Mouse (Mus musculus): ENCODE results near the gene Ttc9c.
"Not testable (repeated sequence)": the region's sequence is repeated elsewhere in the genome, so short reads cannot be mapped to it uniquely, and the experiment has no call there.

Gene Ttc9c

DNA sequence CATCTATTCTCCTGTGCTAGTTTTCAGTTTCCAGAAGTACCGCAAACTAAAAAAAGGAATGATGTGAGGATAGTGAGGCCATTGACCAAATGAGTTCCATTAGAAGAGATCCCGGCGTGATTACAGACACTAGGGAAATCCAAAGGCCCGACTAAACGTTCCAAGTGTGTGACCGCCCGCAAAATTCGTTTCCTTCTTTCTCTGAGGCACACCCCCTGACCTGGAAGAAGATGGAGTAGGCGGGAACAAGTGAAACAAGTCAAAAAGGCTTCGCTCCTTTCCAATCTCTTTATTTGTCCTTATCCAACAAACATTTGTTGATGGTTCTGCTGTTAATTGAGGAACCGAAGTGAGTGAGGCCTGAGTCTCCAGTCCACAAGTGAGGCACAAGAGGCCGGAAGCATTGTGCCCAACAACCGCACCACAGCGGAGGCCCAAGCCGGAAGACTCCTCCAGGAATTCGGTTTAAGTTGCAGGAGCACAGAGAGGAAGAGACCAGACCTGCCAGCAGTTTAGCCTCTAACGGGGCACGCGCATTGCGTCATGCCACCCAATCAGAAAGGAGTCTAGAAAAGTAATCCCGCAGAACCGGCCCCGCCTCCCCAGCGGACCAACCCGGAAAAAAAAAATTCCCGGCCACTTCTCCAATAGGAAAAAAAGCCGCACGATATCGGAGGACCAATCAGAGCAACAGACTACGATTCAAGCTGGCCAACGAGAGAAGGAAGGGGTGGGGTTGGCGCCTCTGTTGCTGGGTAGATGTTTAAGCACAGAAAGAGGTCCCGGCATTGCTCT lies at the start of gene Ttc9c:
Ttc9c (minus strand) TSS at position 533 of the 795 bp plus-strand sequence.
- DNase-seq (ENCODE audit: low spot score in 2 of 2), result peak; percentile 96 to 99

DNA sequence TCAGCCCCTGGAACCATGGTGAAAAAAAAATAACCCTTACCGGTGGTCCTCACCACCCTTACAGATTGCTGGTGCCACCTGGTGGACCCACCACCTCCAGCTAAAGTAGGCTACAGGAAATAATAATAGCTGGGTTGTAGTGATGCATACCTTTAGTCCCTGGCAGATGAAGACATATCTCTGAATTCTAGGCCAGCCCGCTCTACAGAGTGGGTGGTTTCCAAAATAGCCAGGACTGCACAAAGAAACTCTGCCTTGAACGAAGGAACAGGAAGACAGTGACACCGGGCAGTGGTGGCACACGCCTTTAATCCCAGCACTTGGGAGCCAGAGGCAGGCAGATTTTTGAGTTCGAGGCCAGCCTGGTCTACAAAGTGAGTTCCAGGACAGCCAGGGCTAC lies 45.1 kb upstream of the Ttc9c start:
- DNase-seq (ENCODE audit: low spot score in 2 of 2), result no peak

DNA sequence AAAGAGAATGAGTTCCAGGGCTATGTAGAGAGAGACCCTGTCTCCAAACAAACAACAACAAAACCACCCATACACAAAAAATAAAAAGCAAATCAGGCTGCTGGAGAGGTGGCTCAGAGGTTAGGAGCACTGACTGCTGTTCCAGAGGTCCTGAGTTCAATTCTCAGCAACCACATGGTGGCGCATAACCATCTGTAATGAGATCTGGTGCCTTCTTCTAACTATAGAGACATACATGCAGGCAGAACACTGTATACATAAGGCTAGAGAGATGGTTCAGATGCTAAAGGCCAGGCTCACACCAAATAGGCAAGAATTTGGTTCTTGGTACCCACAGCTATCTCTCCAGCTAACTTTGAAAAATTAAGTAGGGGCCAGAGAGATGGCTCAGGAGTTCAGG lies 39.9 kb upstream of the Ttc9c start:
- DNase-seq (ENCODE audit: low spot score in 2 of 2), result no peak

DNA sequence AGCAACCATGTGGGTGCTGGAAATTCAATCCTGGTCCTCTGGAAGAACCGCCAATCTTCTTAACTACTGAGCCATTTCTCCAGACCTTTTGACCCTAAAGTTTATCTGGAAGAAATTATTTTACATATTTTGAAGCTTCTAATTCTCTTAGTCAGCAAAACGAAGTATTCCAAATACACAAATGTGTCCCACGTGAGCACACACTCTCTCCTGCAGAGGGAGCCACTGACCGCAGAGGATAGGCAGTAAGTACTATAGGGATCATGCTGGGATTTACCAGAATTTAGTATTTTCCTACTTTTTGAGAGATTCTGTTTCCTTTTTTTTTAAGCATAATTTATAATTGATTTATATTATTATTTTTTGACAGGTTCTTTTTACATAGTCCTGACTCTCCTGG lies 38.6 kb upstream of the Ttc9c start:
- DNase-seq (ENCODE audit: low spot score in 2 of 2), result no peak

DNA sequence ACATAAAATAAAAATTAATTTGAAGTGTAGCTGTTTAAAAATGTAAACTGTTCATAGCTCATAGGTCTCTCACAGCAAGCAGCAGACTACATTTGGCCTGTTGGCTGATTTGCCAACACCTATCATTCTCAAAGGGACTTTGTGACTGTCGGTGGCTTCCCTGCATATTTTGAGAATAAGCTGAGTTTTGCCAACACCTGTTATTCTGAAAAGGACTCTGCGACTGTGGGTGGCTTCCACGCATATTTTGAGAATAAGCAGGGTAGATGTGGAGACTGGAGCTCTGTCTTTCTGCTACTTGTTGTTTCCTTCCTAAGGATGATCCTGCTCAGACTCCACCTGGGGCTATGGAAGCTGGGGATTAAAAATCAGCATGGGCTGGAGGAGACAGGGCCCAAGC lies 34.0 kb upstream of the Ttc9c start:
- DNase-seq (ENCODE audit: low spot score in 2 of 2), result no peak

DNA sequence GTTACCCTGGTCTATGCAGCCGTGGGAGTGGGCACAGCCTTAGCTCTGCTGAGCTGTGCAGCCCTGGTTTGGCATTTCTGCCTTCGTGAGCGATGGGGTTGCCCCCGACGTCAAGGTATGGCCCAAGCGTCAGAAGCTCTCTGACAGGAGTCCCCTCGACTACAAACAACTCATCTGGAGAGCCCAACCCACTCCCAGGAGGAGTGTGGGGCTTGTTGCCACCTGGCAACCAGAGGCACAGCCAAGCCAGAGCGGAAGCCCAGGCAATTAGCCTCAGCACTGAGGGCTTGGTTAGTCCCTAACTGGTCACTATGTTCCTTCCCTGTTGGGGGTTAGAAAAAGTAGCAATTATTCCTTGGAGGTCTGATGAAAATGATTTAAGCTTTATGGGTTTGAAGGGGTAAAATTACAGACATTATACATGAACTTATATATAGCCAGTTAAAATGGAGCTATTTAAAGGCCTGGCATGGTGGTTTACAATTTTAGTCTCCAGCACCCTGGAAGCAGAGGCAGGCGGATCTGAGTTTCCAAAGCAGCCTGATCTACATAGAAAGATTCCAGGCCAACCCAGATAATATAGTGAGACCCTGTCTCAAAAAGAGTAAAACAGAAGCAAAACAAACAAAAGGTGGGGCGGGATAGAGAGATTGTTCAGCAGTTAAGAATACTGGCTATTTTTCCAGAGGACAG lies 33.2 kb upstream of the Ttc9c start:
- DNase-seq (ENCODE audit: low spot score in 2 of 2), result no peak

DNA sequence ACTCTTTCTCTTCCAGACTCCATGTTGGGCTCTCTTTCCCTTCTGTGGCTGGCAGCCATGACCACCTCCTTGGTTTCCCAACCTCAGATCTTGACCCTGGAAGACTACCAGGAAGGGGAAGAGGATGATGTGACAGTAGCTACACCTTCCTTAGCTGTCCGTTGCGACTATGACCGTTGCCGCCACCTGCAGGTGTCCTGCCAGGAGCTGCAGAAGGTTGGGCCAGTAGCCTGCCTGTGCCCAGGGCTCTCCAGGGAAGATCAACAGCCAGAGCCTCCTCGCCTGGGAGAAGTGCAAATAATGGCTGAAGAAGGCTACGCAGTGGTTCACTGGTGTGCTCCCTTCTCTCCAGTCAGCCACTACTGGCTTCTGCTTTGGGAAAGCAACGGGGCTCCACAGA lies 32.5 kb upstream of the Ttc9c start:
- no peak for DNase-seq (ENCODE audit: low spot score in 2 of 2)

DNA sequence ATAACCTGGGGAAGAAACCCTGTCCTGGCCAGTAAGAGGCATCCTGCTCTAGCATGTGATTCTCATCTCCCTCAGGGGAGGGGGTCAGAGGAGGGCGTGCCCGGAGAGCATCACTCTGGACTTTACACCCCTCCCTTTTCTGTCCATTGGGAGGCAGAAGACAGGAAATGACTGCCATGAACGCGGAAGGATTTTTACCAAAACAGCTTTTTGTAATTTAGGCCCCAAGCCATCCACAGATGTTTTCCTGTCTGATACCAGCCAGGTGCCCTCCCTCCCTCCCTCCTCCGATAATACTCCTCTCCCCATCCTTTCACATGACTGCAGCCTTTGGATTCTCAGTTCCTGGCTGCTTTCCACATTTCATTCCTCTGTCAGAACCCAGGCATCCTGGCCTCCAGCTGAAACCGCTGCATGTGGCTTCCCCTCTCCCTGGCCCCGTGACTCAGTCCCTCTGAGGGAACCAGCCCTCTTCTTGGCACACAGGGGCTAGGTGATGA lies 31.3 kb upstream of the Ttc9c start, which contains the start of gene Lrrn4cl:
Lrrn4cl (plus strand) TSS at position 367 of the 500 bp plus-strand sequence.
- no peak for DNase-seq (ENCODE audit: low spot score in 2 of 2)

DNA sequence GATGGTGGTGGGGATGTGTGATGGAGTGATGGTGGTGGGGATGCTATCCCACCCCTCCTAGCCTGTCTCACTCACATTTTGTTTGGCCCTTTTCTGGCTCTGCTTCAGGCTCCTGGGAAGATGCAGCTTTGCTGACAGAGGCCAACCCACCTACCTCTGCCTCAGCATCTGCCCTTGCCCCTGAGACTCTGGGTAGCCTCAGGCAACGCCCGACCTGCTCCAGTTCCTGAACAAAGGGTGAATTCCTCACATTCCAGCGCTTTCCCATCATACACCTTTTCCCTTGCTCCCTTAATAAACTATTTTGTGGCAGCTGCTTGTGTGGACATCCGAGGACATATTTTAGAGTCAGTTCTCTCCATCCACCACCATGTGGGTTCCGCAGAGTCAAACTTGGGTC lies 29.2 kb upstream of the Ttc9c start:
- no peak for DNase-seq (ENCODE audit: low spot score in 2 of 2)

DNA sequence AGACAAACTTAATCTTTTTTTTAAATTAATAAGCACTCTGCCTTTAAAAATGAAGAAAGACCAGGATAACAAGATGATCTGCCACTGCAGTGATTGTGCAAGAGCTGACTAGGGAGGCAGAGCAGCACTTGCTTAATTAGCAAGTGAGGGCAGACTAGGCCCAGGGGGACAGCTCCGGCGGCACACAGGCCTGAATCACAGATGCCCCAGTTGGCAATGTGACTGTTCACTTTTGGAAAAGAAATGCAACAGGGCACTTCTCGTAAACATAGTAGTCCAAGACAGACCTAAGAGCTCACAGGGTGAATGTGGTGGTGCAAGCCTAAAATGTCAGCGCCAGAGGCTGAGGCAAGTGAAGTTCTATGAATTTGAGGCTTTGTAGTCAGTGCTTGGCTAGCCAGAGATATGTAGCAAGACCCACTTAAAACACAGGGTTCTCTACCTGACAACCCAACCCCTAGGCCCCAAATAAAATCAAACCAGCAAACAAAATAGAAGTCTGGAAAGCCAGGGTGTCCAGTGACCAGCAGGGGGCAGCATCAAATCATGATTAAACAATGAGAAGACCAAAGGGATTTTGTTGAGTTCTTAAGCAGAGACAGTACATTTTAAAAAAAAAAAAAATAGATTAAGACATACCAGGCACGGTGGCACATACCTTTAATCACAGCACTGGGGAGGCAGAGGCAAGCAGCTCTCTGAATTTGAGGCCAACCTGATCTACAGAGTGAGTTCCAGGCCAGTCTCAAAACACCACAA lies 25.4 kb upstream of the Ttc9c start:
- DNase-seq (ENCODE audit: low spot score in 2 of 2), result peak in 1 of 2 experiments; percentile 82

DNA sequence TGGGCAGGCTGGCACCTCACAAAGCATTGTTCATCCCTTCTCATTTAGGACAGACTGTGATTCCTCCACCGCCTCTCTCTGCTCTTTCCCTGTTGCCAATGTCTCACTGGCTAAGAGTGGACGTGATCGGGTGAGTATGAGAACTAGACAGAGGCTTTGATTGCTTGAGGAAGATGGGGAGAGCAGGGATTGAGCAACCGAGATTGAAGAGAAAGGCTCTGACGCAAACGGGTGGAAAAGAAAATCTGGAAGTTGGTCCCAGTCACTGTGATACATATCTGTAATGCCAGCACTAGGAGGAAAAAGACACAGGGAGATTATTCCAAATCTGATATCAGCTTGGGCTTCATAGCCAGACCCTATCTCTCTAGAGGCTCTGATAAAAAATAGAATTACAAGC lies 23.8 kb upstream of the Ttc9c start:
- DNase-seq (ENCODE audit: low spot score in 2 of 2), result no peak

DNA sequence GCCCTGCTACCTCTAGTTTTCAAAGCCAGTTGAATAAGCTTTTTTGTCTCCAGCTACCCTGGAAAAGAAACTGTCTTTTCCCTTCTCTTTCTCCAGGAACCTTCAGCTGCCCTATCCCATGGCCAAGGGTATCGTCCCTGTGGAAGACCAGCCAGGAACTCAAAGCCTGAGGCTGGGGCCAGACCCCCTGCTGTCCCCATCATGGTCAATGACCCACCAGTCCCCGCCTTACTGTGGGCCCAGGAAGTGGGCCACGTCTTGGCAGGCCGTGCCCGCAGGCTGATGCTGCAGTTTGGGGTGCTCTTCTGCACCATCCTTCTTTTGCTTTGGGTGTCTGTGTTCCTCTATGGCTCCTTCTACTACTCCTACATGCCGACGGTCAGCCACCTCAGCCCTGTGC lies 21.9 kb upstream of the Ttc9c start:
- no peak for DNase-seq (ENCODE audit: low spot score in 2 of 2)

DNA sequence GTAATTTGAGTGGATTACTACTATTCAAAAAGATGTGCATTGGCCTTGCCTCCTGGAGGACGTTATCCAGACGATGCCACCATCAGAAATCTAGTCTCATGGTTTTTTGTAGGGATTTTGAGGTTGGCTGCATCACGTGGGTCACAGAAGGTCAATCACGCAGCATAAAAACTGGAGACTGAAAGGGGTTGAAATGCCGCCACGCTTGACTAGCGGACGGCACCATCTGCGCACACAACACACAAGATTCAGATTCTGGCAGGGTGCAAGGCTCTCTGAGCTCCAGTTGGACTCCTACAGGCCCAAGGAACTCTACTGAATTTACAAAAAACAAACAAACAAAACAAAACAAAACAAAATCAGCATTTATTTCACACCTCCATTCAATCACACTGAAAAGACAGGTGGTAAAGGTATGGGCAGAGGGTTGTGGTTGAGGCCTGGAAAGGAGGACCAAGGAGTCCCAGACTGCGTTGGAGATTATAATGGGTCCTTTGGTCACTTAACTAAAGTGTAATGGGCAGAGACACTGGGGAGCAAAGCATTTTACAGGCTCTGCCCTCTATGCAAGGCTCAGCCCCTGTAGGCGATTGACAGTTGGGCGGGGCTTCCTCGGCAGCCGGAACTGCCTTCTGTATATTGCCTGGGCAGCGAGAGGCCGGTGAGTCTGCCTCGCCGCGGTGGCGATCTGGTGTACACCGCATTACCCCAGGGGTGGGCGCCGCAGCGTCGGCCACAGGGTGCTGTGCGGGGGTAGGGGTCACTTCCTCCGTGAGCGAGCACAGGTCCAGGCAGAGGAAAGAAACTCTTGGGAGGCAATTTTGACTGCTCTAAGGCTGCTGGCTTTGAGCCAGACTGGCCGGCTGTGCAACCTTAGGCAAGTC lies 21.0 kb upstream of the Ttc9c start:
- peak in 1 of 2 experiments; percentile 76 for DNase-seq (ENCODE audit: low spot score in 2 of 2)

DNA sequence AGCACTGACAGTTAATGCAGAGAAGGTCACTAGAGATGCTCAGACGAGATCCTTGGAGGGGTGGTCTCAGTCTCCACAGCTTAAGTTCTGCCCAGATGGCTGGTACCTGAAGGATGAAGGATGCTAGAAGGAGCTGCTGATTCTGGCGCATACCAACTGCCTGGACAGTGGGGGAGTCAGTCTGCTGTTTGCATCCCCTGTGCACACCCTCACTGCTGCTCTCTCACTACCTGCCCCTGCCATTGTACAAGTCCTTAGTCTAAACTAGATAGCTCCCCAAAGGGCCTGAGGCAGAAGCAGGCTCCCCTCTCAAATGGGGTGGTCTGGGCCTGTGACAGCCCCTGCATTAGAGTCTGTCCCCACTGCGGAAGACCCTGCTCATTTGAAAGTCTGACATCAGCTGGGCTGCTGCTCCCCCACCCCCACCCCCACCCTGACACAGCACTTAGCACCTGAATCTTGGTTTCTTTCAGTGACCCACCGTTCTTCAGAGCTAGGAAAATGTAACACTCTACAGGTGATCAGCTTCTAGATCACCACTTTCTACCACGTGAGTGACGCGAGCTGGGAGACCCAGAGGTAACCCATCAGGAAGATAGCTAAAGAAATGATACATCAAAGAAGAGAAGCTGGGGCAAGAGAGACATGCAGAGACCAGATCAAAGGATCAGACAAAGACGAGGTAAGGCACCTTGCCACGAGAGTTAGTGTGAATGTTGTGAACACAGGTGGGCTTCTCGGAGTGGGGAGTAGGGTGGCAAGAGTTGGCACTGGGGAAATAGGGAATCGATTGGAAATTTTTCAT lies 20.2 kb upstream of the Ttc9c start, which contains the start of gene Gng3:
Gng3 (minus strand) TSS at position 92 of the 805 bp plus-strand sequence.
- peak; percentile 85 to 93 for DNase-seq (ENCODE audit: low spot score in 2 of 2)

DNA sequence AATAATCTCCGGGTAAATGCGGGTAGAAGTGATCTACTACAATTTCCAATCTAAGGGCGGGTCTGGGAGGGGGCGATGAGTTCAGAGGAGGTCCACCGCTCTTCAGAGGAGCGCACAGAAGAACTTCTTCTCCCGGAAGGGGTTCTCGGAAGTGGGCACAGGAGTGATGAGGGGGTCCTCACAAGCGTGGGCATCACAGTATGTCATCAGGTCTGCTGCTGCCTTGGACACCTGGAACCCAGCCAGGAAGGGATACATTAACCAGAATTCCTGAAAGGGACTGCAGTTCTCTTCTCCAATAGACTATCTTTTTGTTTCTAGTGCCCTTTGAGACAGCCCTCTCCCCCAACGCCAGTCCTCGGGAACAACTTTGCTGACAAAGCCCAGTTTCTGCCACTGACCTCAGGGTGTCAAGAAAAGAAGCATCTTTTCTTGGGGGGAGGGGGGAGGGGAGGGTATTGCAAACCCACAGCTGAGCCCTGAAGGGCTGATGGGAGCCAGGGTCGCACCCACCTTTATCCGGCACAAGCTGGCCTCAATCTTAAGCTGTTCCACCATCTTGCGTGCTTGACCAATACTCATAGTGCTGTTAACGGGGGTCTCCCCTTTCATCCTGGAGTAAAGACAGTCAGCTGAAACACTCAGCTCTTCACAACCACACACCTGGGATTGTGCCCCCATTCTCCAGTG lies 19.1 kb upstream of the Ttc9c start:
- DNase-seq (ENCODE audit: low spot score in 2 of 2), result peak in 1 of 2 experiments; percentile 48

DNA sequence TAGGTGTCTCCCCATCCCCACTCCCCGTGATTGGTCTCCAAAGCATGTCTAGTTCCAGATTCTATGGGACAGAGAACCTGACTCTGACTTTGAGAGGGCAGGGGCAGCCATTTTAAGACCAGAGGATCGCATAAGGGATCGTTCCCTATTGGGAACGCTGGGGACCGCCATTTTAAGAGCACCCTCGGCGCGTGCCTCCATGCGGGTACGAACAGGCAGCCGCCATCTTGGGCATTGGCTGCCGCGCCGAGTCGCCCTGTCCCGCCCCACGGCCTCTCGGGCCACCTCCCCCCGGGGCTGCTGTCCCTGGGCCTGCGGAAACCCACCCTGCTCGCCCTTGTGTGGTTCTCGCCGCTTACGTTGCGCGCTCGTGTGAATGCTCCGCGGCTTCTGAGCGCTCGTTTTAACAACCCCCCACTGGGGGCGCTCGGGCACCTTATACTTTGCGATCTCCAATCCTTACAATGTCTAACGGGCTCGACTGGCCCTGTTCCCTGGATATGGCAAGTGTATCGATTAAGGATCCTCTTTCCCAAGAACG lies 18.2 kb upstream of the Ttc9c start, which contains the start of gene Bscl2:
Bscl2 (plus strand) TSS at position 217 of the 541 bp plus-strand sequence.
- DNase-seq (ENCODE audit: low spot score in 2 of 2), result peak; percentile 81 to 90

DNA sequence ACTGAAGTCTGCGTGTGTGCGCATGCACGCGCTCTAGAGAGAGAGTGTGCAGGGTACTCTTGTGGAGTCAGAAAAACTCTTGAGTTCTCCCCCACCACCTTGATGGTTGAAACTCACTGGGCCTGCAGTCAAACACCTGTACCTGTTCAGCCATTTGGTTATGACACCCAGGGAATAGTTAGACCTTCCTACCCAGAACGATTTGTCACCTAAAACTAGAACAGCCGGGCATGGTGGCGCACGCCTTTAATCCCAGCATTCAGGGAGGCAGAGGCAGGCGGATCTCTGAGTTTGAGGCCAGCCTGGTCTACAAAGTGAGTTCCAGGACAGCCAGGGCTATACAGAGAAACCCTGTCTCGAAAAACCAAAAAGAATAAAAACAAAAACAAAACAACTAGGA lies 17.2 kb upstream of the Ttc9c start:
- not testable (repeated sequence) for DNase-seq (ENCODE audit: low spot score in 2 of 2)

DNA sequence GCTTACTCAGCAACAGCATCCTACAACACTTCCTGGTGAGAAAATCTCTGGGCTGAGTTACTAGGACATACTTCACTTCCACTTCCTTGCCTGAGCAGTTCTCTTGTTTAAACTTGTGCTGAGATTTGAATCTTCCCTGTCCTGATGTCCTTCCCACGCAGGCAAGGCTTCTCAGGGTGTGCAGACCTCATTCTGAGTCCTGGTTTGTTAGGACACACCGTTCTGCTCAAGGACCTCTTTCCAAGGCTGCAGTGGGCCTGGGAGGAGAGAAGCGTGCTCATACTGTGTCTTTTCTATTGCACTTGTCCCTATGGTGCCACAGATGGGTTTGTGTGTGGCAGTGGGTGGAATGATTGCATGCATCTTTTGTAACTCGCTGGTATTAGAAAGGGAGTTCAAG lies 13.8 kb upstream of the Ttc9c start:
- no peak for DNase-seq (ENCODE audit: low spot score in 2 of 2)

DNA sequence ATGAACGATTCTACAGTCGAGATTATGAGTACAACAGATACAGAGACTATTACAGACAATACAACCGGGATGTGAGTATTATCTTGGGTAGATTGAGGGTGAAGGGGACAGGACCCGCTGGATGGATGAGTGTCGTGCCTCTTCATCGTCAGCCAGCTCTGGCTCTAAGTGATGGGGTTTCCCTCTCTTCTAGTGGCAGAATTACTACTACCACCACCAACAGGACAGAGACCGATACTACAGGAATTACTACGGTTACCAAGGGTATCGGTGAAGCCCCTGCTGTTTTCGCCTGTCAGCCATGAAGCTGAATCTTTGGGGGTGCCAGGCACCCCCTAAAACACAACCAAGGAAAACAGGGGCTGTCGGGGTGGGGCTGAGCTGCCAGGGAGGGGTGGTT lies 12.1 kb upstream of the Ttc9c start:
- no peak for DNase-seq (ENCODE audit: low spot score in 2 of 2)
